Mouse (Mus musculus) embryonic facial prominence, embryonic 11.5 days (tissue): ENCODE data around the gene Utf1. TPM values are rescaled to one million over a fixed set of nuclear protein-coding genes. Genes with fewer than 3 reads are reported as not detected.

Experiments used
- ATAC-seq: fragments of 200-750 bp; cut with Nextera tagmentation; replicated peaks from 2 replicates; pipeline ENCODE4 v1.8.0; 2017; ENCODE audit warnings: low read depth; ENCODE audit not compliant: insufficient number of reproducible peaks, low FRiP score, low TSS enrichment
- DNase-seq: peaks from one replicate; pipeline ENCODE4 v3.0.0-alpha.2; 2015; ENCODE audit warnings: low spot score
- H3K27ac ChIP-seq: fragments of 300-500 bp; sonication (generic); replicated peaks from 2 replicates; pipeline ENCODE4 v1.5.1; 2014; ENCODE audit warnings: mild to moderate bottlenecking, low read depth, low read length, control low read depth
- H3K27me3 ChIP-seq: fragments of 300-500 bp; sonication (generic); 2 replicates; pipeline ENCODE4 v1.6.1; 2014; ENCODE audit warnings: mild to moderate bottlenecking, low read length, moderate library complexity, mixed read lengths; ENCODE audit not compliant: control insufficient read depth, insufficient read depth
- H3K36me3 ChIP-seq: fragments of 300-500 bp; sonication (generic); replicated peaks from 2 replicates; pipeline ENCODE4 v1.6.1; 2014; ENCODE audit warnings: low read depth, mild to moderate bottlenecking, low read length, moderate library complexity, mixed read lengths; ENCODE audit not compliant: control insufficient read depth, insufficient read depth
- H3K4me1 ChIP-seq: fragments of 300-500 bp; sonication (generic); 2 replicates; pipeline ENCODE4 v1.6.1; 2014; ENCODE audit warnings: low read length, mixed read lengths; ENCODE audit not compliant: control insufficient read depth, insufficient read depth
- H3K4me2 ChIP-seq: fragments of 300-500 bp; sonication (generic); 2 replicates; pipeline ENCODE4 v1.6.1; 2014; ENCODE audit warnings: low read depth, mild to moderate bottlenecking, control low read depth, low read length, moderate library complexity
- H3K4me3 ChIP-seq: fragments of 300-500 bp; sonication (generic); 2 replicates; pipeline ENCODE4 v1.5.1; 2014; ENCODE audit warnings: low read depth, low read length, control low read depth
- H3K9ac ChIP-seq: fragments of 300-500 bp; sonication (generic); replicated peaks from 2 replicates; pipeline ENCODE4 v1.6.1; 2014; ENCODE audit warnings: mild to moderate bottlenecking, control low read depth, low read length
- H3K9me3 ChIP-seq: fragments of 300-500 bp; sonication (generic); replicated peaks from 2 replicates; pipeline ENCODE4 v1.6.1; 2016; ENCODE audit warnings: mild to moderate bottlenecking, low read length, inconsistent platforms, mixed read lengths; ENCODE audit not compliant: control insufficient read depth
- WGBS: fragments of 180-500 bp; shearing (Covaris S2); extraction: QIAGEN DNeasy Blood & Tissue Kit; methylation state at CpG from one replicate; pipeline ENCODE4 v1.1.7; 2014; 5-methylcytosine and 5-hydroxymethylcytosine counted together
- polyA plus RNA-seq: library from polyadenylated mRNA; unstranded; fragments of >200 nt; fragmentation: Nextera tagmentation; extraction: Ambion mirVana; gene quantifications from 2 replicates; pipeline ENCODE4 v1.2.1, GENCODE M21; 2014

Utf1 gene
- 0.29 TPM in 1 of 2 replicates, not detected in the other for polyA plus RNA-seq

DNA sequence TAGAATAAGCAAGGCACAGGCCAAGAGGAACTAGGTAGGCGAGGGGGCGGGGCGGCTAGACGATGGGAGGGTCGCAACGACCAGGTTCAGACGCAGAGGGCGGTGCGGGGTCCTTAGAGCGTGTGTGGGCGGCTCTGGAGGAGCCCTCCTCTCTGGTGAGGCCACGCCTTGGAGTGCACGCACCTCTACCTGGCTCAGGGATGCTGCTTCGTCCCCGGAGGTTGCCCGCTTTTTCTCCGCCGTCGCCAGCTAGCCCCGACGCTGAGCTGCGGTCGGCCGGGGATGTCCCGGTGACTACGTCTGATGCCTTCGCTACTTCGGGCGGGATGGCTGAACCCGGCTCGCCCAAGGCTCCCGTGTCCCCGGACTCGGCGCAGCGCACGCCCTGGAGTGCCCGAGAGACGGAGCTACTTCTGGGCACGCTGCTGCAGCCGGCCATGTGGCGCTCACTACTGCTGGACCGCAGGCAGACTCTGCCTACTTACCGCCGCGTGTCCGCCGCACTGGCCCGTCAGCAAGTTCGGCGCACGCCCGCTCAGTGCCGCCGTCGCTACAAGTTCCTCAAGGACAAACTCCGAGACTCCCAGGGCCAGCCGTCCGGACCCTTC is at the start of gene Utf1:
Gene Utf1, plus strand, starts transcription at position 116 of the 608 bp plus-strand sequence.
- H3K9me3 ChIP-seq: no peaks in the 10 kb centered on the region
- no peaks in the 10 kb centered on the region for H3K4me1 ChIP-seq
- H3K4me3 ChIP-seq: peak within 1 kb of the TSS; percentile 21
- under 1% methylated on average over 59 of the region's 59 CpGs for WGBS
- peak within 1 kb of the TSS; percentile 13; the same call in 1 of the 2 replicates for H3K9ac ChIP-seq
- no peaks in the 10 kb centered on the region for H3K36me3 ChIP-seq
- DNase-seq: peak; percentile 47
- no peak within 1 kb of the TSS for H3K27ac ChIP-seq
- H3K27me3 ChIP-seq: peaks cover 36% of the 10 kb centered on the region
- peak; percentile 62 for ATAC-seq
- peak within 1 kb of the TSS; percentile 50 for H3K4me2 ChIP-seq

DNA sequence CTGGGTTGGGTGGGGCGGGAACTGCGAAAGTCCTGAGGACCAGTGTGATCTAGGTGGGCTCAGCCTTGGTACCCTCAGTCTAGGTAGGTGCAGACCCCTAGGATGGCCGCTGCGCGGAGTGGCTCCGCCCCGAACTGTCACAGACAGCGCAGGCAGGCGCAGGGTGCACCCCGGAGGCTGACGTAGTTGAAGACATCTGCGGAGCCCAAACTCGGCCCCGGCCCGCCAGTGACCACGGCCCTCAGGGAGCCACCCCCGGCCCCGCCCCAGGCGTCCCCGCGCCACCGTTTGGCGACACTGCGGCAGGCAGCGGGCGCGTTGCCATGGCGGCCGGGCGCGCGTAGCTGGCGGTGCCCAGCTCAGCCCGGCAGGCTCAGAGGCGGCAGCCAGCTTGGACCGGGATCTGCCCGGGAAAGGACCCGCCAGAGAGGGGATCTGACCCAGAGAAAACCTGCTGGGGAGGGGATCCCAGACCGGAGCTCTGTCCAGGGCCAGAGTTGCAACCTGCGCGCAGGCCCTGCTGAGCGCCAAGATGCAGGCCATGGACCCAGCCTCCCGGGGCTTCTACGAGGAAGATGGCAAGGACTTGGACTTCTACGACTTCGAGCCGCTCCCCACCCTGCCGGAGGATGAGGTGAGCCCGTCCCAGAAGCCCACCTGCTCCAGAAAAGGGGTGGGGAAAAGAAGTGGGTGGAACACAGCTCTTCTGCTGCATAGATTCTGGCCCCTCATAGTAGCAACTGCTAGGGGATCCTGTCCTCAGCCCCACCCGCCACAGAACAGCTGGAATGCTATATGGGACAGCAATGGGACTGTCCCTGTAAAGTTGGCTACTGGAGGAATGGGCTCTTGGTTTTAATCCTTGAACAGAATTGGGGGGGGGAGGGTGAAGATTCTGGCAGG is 48.7 kb upstream of the Utf1 start, which contains the start of gene Kndc1:
Gene Kndc1, plus strand, starts transcription at position 42 of the 903 bp plus-strand sequence.
- no peak within 1 kb of the TSS for H3K27ac ChIP-seq
- H3K9me3 ChIP-seq: no peaks in the 10 kb centered on the region
- H3K4me2 ChIP-seq: peak within 1 kb of the TSS; percentile 77
- 0 out of 2 replicates have a peak, but pooled peaks cover 2% of the 10 kb centered on the region for H3K4me1 ChIP-seq
- WGBS: under 1% methylated on average over 50 of the region's 50 CpGs
- H3K27me3 ChIP-seq: peaks cover 30% of the 10 kb centered on the region
- no peaks in the 10 kb centered on the region for H3K36me3 ChIP-seq
- peak within 1 kb of the TSS; percentile 37 for H3K4me3 ChIP-seq
- H3K9ac ChIP-seq: peak within 1 kb of the TSS; percentile 26
- DNase-seq: peak; percentile 23
- ATAC-seq: peak; percentile 70; the same call in 1 of the 2 replicates

DNA sequence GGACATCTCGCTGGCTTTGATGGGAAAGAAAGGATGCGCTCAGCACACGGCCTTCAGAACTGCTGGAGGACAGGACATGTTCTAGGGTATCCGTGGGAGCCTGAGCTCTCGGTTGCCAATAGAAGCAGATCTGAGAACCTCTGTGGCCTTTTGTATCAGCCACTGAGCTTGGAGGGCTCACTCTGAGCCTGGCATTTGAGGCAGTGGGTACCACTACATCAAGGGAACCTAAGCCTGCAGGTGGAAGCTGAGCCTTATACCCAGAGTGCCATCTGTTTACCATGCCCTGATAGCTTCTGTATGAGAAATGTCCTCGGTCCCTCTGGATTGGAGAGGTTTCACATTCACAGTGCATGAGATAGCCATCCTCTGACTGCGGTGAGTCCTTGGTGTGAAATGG is 47.3 kb upstream of the Utf1 start:
- Histone ChIP-seq H3K27ac (no peak overlapping the region), H3K27me3 (peaks cover 30% of the 10 kb centered on the region), H3K4me2 (no peak overlapping the region), H3K9me3 (no peaks in the 10 kb centered on the region), H3K4me3 (no peak overlapping the region), H3K36me3 (no peaks in the 10 kb centered on the region), H3K9ac (no peak overlapping the region), H3K4me1 (0 out of 2 replicates have a peak, but pooled peaks cover 2% of the 10 kb centered on the region)
- ATAC-seq (no peak), DNase-seq (no peak)
- WGBS: 77% methylated on average over 7 of the region's 7 CpGs

DNA sequence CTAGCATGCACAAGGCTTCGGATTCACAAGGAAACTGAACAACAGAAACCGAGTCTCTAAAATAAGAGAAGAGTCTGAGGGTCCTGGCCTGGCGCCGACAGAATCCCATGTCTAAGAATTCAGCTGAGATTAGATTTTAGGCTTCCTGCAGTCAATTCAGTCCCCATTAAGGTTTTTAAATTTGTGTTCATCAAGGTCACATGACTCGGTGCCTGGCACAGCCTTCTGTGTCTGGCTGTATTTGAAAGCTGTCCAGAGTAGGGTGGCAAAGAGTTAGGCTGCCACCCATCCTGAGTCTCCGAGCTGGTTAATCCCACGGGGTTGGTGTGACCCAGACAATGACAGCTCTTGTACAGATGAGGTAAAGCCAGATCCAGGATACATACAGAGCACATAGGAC is 46.8 kb upstream of the Utf1 start:
- peaks cover 30% of the 10 kb centered on the region for H3K27me3 ChIP-seq
- 0 out of 2 replicates have a peak, but pooled peaks cover 2% of the 10 kb centered on the region for H3K4me1 ChIP-seq
- H3K27ac ChIP-seq: no peak overlapping the region
- no peak overlapping the region for H3K4me3 ChIP-seq
- ATAC-seq (no peak), DNase-seq (no peak)
- no peaks in the 10 kb centered on the region for H3K9me3 ChIP-seq
- no peak overlapping the region for H3K4me2 ChIP-seq
- H3K36me3 ChIP-seq: no peaks in the 10 kb centered on the region
- no peak overlapping the region for H3K9ac ChIP-seq
- 83% methylated on average over 7 of the region's 7 CpGs for WGBS

DNA sequence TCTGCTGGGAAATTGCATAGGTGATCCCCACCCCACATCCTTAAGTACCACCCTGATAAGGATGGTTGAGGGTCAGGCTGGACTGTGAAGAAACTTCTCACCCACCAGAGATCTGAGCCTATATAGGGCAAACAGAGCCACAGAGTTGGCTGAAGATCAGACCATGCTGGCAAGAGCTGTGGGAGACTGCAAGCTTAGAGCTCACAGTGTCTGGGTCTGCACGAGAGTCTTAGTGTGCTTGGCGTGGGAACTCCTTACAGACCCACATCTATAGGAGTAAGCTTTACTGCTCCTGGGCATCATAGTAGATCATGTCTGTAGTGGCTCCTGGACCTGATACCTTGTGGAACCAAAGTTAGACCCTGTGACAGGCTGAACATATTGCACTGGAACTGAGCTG is 45.0 kb upstream of the Utf1 start:
- Histone ChIP-seq H3K27ac (no peak overlapping the region), H3K27me3 (peaks cover 23% of the 10 kb centered on the region)
- DNase-seq: no peak

DNA sequence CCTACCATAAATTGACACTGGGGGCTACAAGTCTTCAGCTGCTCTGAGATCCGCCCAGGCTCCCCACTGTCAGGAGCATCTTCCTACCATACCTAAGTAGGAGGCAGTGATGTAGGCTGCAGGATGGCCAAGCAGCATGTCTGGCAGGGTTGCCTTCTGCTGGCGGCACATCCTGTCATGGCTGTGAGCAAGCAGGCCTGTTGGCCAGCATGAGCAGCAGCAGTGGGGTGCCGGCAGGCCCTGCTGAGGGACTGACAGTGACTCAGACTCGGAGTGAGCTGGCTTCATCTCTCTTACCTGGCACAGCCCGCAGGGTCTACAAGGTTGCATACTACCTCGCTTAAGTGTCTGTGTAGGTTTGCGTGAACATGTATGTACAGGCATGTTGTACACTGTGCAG is 44.1 kb upstream of the Utf1 start:
- Histone ChIP-seq H3K4me2 (no peak overlapping the region), H3K4me1 (0 out of 2 replicates have a peak, but pooled peaks cover under 1% of the 10 kb centered on the region), H3K4me3 (no peak overlapping the region), H3K27ac (no peak overlapping the region), H3K27me3 (peaks cover 18% of the 10 kb centered on the region), H3K9me3 (no peaks in the 10 kb centered on the region), H3K36me3 (no peaks in the 10 kb centered on the region), H3K9ac (no peak overlapping the region)
- no peak for ATAC-seq
- 80% methylated on average over 7 of the region's 7 CpGs for WGBS
- DNase-seq: no peak

More for the DNA sequence above, 45.0 kb upstream of the Utf1 start:
- WGBS: 88% methylated on average over 2 of the region's 2 CpGs
- no peak overlapping the region for H3K4me2 ChIP-seq
- no peak overlapping the region for H3K9ac ChIP-seq
- no peaks in the 10 kb centered on the region for H3K36me3 ChIP-seq
- ATAC-seq: no peak
- H3K4me1 ChIP-seq: 0 out of 2 replicates have a peak, but pooled peaks cover 2% of the 10 kb centered on the region
- no peaks in the 10 kb centered on the region for H3K9me3 ChIP-seq
- no peak overlapping the region for H3K4me3 ChIP-seq

DNA sequence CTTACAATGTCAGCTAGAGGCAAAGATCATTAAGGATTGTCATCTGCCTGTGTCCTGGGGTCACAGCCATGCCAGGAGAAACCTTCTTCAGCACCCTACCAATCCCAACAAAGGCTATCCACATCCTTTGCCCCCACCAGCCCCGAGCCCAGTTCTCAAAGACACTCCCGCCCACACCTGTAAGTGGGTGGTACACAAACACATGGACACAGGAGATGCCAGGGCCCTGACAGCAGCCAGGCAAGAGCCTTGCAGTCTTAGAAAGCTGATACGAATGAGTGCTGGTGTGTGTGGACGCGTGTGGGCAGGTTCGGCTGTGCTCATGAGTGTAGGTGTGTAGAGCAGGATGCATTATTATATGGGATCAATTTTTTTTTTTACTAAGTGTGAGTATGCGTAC is 43.1 kb upstream of the Utf1 start:
- H3K36me3 ChIP-seq: no peaks in the 10 kb centered on the region
- no peaks in the 10 kb centered on the region for H3K4me1 ChIP-seq
- DNase-seq (no peak), ATAC-seq (no peak)
- H3K9me3 ChIP-seq: no peaks in the 10 kb centered on the region
- no peak overlapping the region for H3K27ac ChIP-seq
- no peak overlapping the region for H3K4me2 ChIP-seq
- no peak overlapping the region for H3K9ac ChIP-seq
- H3K27me3 ChIP-seq: peaks cover 8% of the 10 kb centered on the region
- WGBS: 88% methylated on average over 7 of the region's 7 CpGs
- no peak overlapping the region for H3K4me3 ChIP-seq

DNA sequence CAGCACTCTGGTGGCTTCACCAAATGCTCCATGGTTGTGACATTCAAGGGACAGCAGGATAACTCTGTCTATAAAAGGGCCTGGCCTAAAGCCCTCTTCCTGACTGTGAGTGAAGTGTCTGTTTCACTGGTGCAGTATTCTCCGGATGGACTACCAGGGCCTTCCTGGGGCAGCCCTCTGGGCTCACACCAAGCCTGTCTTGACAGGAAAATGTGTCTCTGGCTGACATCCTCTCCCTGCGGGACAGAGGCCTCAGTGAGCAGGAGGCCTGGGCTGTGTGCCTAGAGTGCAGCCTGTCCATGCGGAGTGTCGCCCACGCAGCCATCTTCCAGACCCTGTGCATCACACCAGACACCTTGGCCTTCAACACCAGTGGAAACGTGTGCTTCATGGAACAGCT is 42.7 kb upstream of the Utf1 start:
- H3K4me3 ChIP-seq: no peak overlapping the region
- H3K27me3 ChIP-seq: peaks cover 4% of the 10 kb centered on the region
- H3K36me3 ChIP-seq: no peaks in the 10 kb centered on the region
- no peaks in the 10 kb centered on the region for H3K9me3 ChIP-seq
- H3K4me1 ChIP-seq: no peaks in the 10 kb centered on the region
- 80% methylated on average over 6 of the region's 6 CpGs for WGBS
- DNase-seq (no peak), ATAC-seq (no peak)
- H3K27ac ChIP-seq: no peak overlapping the region
- H3K9ac ChIP-seq: no peak overlapping the region
- H3K4me2 ChIP-seq: no peak overlapping the region
